Mouse (Mus musculus): ENCODE measurements at regions not wholly inside any gene's neighbourhood (a gene's known extent, or its start where the extent isn't known, plus 50 kb on each side); places are given as distances from the start of the nearest gene placed in this dataset.

DNA sequence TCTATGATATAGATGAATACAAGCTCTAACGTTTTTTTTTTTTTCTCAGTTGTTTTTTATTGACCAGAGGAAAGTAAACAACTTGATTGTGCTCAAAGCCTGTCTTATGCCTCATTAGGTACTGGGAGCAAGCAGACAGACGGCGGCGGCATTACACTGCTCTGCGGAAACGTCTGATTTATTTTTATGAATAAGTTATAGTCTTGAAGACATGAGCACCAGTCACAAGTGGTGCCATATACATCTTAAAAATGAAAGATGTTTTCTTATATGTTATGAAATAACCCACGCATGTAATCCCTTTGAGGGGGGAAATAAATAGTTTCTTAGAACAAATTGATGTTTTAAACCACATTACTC, 177.1 kb downstream of the Nup35 start:
- 76% methylated on average over 7 of the region's 7 CpGs for WGBS
- Histone ChIP-seq H3K27ac (ENCODE audit: low read length) (no peak overlapping the region), H3K4me3 (replicated peaks; ENCODE audit: low read length) (no peak overlapping the region), H3K27me3 (ENCODE audit: control insufficient read depth, insufficient read depth, low read length) (no peaks in the 10 kb centered on the region), H3K9ac (ENCODE audit: low read length) (no peak overlapping the region), H3K4me1 (ENCODE audit: control insufficient read depth, insufficient read depth, low read length) (no peaks in the 10 kb centered on the region), H3K36me3 (ENCODE audit: control insufficient read depth, insufficient read depth, low read length) (no peaks in the 10 kb centered on the region), H3K9me3 (replicated peaks; ENCODE audit: control insufficient read depth, low read length) (no peaks in the 10 kb centered on the region), H3K4me2 (ENCODE audit: low read depth, low read length) (no peak overlapping the region)
- no peak for ATAC-seq (ENCODE audit: insufficient read depth, low FRiP score)

DNA sequence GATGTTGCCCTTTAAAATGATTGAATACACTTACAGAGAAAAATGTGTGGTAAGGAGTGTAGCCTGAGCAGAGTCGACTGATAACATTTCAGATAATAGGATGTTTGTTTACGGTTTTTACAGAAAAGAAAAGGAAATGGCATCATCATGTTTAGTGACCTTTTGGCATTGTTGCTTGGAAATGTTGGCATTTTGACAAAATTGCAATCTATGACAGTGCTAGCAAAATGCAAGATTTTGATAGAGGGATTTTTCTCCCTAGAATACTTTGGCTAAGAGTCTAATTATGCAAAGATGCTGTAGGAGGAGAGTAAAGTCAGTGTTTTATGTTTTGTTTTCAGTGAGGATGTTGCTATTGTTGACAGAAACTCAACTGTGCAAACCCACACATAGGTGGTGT, 202.2 kb downstream of the Nup35 start:
- H3K4me3 ChIP-seq (replicated peaks; ENCODE audit: low read length), result no peak overlapping the region
- 37% methylated on average over 2 of the region's 2 CpGs for WGBS

DNA sequence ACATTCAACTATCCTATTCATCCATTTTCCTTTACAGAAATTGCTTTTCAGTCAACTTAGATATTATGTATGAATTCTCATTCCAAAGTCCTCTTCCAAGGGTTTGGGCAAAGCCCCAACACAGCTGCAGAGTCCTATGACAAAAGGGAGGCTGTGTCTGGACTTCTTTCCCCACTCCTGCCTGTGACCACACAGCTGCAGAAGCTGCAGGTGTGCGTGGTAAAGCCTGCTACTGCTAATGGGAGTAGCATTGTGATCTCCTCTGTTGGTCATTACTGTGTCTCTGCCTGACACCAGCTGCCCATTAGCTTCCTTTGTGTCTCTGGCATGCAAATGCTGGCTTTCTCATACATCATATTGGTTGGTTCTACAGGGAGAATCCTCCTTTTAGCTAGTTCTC, 234.0 kb downstream of the Nup35 start:
- Histone ChIP-seq H3K9ac (ENCODE audit: low read length) (no peak overlapping the region), H3K9me3 (replicated peaks; ENCODE audit: control insufficient read depth, low read length) (no peaks in the 10 kb centered on the region), H3K27ac (ENCODE audit: low read length) (no peak overlapping the region), H3K27me3 (ENCODE audit: control insufficient read depth, insufficient read depth, low read length) (no peaks in the 10 kb centered on the region), H3K4me3 (replicated peaks; ENCODE audit: low read length) (no peak overlapping the region), H3K4me1 (ENCODE audit: control insufficient read depth, insufficient read depth, low read length) (peaks cover 3% of the 10 kb centered on the region; the same call in 1 of the 2 replicates), H3K36me3 (ENCODE audit: control insufficient read depth, insufficient read depth, low read length) (no peaks in the 10 kb centered on the region), H3K4me2 (ENCODE audit: low read depth, low read length) (no peak overlapping the region)
- whole genome bisulfite sequencing, result 45% methylated on average over 1 of the region's 1 CpGs
- no peak for ATAC-seq (ENCODE audit: insufficient read depth, low FRiP score)

More for the DNA sequence above, 202.2 kb downstream of the Nup35 start:
- no peak overlapping the region for H3K27ac ChIP-seq (ENCODE audit: low read length)
- no peaks in the 10 kb centered on the region for H3K9me3 ChIP-seq (replicated peaks; ENCODE audit: control insufficient read depth, low read length)
- H3K9ac ChIP-seq (ENCODE audit: low read length), result no peak overlapping the region
- H3K4me1 ChIP-seq (ENCODE audit: control insufficient read depth, insufficient read depth, low read length), result no peaks in the 10 kb centered on the region
- no peak for ATAC-seq (ENCODE audit: insufficient read depth, low FRiP score)
- H3K27me3 ChIP-seq (ENCODE audit: control insufficient read depth, insufficient read depth, low read length), result no peaks in the 10 kb centered on the region
- H3K36me3 ChIP-seq (ENCODE audit: control insufficient read depth, insufficient read depth, low read length), result no peaks in the 10 kb centered on the region
- no peak overlapping the region for H3K4me2 ChIP-seq (ENCODE audit: low read depth, low read length)

DNA sequence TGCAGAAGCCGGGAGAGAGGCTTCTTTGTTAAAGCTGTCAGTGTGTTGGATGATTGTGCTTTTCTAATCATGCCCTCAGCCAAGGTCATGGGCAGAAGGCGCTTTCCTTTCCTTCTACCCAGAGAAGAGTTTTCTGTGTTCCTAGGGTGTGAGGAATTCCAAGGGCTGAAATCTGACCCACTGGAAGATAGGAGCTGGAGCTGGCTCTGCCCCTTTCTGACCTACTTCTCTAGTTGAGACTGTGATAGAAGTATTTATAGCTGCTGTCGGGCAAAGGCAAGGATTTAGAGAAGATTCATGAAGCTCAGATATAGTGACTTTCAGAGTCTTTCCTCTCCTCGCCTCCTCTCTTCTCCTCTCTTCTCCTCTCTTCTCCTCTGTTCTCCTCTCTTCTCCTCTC, 238.2 kb downstream of the Nup35 start:
- 54% methylated on average over 4 of the region's 4 CpGs for WGBS
- Histone ChIP-seq H3K36me3 (ENCODE audit: control insufficient read depth, insufficient read depth, low read length) (no peaks in the 10 kb centered on the region), H3K9ac (ENCODE audit: low read length) (no peak overlapping the region), H3K27me3 (ENCODE audit: control insufficient read depth, insufficient read depth, low read length) (no peaks in the 10 kb centered on the region), H3K4me2 (ENCODE audit: low read depth, low read length) (no peak overlapping the region), H3K27ac (ENCODE audit: low read length) (no peak overlapping the region), H3K9me3 (replicated peaks; ENCODE audit: control insufficient read depth, low read length) (no peaks in the 10 kb centered on the region), H3K4me1 (ENCODE audit: control insufficient read depth, insufficient read depth, low read length) (peaks cover 3% of the 10 kb centered on the region; the same call in 1 of the 2 replicates), H3K4me3 (replicated peaks; ENCODE audit: low read length) (no peak overlapping the region)
- ATAC-seq (ENCODE audit: insufficient read depth, low FRiP score), result no peak

DNA sequence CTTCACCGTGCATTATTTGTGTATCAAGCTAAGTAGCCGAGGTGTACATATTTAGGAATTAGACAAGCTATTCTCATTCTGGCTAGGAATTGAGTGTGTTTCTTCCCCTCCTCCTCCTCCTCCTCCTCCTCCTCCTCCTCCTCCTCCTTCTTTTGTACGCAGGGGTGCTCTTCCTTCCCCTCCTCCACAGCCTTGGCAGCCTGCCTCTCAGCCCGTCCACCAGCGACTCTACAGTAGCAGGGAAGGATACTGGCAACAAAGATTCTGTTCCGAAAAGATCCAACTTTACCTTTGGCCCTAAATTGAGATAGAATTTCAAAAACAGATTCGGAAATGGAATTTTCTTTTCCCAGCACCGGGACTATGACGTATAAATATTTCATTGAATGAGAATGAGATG, 253.0 kb downstream of the Nup35 start:
- no peaks in the 10 kb centered on the region for H3K36me3 ChIP-seq (ENCODE audit: control insufficient read depth, insufficient read depth, low read length)
- no peak overlapping the region for H3K9ac ChIP-seq (ENCODE audit: low read length)
- WGBS, result 64% methylated on average over 9 of the region's 9 CpGs
- H3K4me2 ChIP-seq (ENCODE audit: low read depth, low read length), result no peak overlapping the region
- no peaks in the 10 kb centered on the region for H3K9me3 ChIP-seq (replicated peaks; ENCODE audit: control insufficient read depth, low read length)
- H3K4me1 ChIP-seq (ENCODE audit: control insufficient read depth, insufficient read depth, low read length), result no peaks in the 10 kb centered on the region
- ATAC-seq (ENCODE audit: insufficient read depth, low FRiP score), result no peak
- H3K4me3 ChIP-seq (replicated peaks; ENCODE audit: low read length), result no peak overlapping the region
- H3K27me3 ChIP-seq (ENCODE audit: control insufficient read depth, insufficient read depth, low read length), result no peaks in the 10 kb centered on the region
- H3K27ac ChIP-seq (ENCODE audit: low read length), result no peak overlapping the region

DNA sequence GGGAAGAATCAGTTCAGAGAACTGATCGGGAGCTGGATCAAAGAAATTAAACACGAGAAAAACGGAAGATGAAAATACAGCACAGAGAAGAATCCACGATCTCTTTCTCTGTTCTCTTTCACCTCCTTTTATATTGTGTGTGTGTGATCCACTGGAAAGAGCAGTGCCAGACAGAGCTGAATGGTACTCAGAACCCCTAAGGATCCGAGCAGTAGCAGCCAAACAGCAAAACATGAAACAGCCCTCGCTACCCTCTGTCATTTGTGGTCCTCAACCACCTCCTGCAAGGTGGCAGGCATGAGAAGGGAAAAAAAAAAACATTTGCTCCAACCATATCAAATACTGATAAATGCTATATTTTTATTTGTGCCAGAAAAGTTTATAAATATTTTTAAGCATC, 253.4 kb downstream of the Nup35 start:
- Histone ChIP-seq H3K9me3 (replicated peaks; ENCODE audit: control insufficient read depth, low read length) (no peaks in the 10 kb centered on the region), H3K4me3 (replicated peaks; ENCODE audit: low read length) (no peak overlapping the region), H3K27ac (ENCODE audit: low read length) (no peak overlapping the region), H3K27me3 (ENCODE audit: control insufficient read depth, insufficient read depth, low read length) (no peaks in the 10 kb centered on the region), H3K36me3 (ENCODE audit: control insufficient read depth, insufficient read depth, low read length) (no peaks in the 10 kb centered on the region), H3K4me2 (ENCODE audit: low read depth, low read length) (no peak overlapping the region), H3K9ac (ENCODE audit: low read length) (no peak overlapping the region), H3K4me1 (ENCODE audit: control insufficient read depth, insufficient read depth, low read length) (no peaks in the 10 kb centered on the region)
- ATAC-seq (ENCODE audit: insufficient read depth, low FRiP score), result no peak
- WGBS, result 84% methylated on average over 6 of the region's 6 CpGs

DNA sequence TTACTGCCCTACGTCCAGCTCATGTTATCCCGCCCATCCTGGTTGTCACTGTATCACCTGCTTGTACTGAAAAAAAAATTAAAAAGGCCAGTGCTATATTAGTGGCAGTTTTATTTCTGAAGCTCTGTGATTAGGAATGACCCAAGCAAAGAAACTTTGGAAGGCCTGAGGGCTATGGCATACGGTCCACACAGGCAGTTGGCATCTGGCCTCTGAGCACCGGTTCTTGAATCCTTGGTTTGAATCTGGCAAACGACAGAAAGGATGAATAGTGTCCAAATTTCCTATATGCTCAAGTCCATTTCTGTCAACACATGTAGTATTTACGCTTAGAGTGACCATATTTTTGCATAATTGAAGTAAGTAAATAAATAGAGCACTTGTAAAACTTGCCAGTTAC, 254.3 kb downstream of the Nup35 start:
- WGBS, result 85% methylated on average over 6 of the region's 6 CpGs

DNA sequence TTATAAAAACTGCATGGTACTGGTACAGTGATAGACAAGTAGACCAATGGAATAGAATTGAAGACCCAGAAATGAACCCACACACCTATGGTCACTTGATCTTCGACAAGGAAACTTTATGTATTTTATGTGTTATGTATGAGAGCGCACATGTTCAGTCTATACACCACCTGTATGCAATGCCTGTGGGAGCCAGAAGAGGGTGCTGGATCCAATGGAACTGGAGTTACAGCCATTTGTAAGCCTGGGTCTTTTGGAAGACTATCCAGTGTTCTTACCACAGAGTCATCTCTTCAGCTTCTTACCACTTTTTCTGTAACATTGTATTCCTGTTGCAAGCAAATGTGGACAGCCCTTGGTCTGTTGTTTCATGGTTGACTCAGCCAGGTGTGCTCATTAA, 261.4 kb downstream of the Nup35 start:
- Histone ChIP-seq H3K9ac (ENCODE audit: low read length) (no peak overlapping the region), H3K9me3 (replicated peaks; ENCODE audit: control insufficient read depth, low read length) (no peaks in the 10 kb centered on the region), H3K27ac (ENCODE audit: low read length) (no peak overlapping the region), H3K36me3 (ENCODE audit: control insufficient read depth, insufficient read depth, low read length) (no peaks in the 10 kb centered on the region), H3K4me1 (ENCODE audit: control insufficient read depth, insufficient read depth, low read length) (no peaks in the 10 kb centered on the region), H3K4me3 (replicated peaks; ENCODE audit: low read length) (no peak overlapping the region), H3K4me2 (ENCODE audit: low read depth, low read length) (no peak overlapping the region), H3K27me3 (ENCODE audit: control insufficient read depth, insufficient read depth, low read length) (no peaks in the 10 kb centered on the region)
- WGBS, result 85% methylated on average over 2 of the region's 2 CpGs
- ATAC-seq (ENCODE audit: insufficient read depth, low FRiP score), result no peak

More for the DNA sequence above, 254.3 kb downstream of the Nup35 start:
- H3K4me1 ChIP-seq (ENCODE audit: control insufficient read depth, insufficient read depth, low read length), result no peaks in the 10 kb centered on the region
- ATAC-seq (ENCODE audit: insufficient read depth, low FRiP score), result no peak
- H3K27ac ChIP-seq (ENCODE audit: low read length), result no peak overlapping the region
- H3K4me3 ChIP-seq (replicated peaks; ENCODE audit: low read length), result no peak overlapping the region
- H3K9ac ChIP-seq (ENCODE audit: low read length), result no peak overlapping the region
- no peaks in the 10 kb centered on the region for H3K9me3 ChIP-seq (replicated peaks; ENCODE audit: control insufficient read depth, low read length)
- H3K27me3 ChIP-seq (ENCODE audit: control insufficient read depth, insufficient read depth, low read length), result no peaks in the 10 kb centered on the region
- H3K36me3 ChIP-seq (ENCODE audit: control insufficient read depth, insufficient read depth, low read length), result no peaks in the 10 kb centered on the region
- no peak overlapping the region for H3K4me2 ChIP-seq (ENCODE audit: low read depth, low read length)

DNA sequence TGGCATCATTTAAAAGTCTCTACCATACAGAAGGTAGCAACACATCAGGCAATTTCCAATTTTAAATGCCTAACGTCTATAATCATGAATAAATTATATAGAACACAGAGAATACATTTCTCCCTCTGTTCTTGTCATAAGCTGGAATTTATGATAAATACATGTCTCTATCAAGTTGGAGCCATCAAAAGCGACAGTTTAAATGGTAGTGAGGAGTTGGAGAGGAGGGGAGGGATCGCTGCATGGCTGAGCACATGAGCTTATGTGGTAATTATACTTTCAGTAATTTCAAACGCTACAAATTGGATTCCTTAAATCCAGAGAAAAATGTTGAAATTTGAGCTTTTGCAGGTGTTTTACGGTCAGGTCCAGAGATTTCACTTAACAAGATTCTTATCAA, 267.2 kb downstream of the Nup35 start:
- H3K4me1 ChIP-seq (ENCODE audit: control insufficient read depth, insufficient read depth, low read length), result no peaks in the 10 kb centered on the region
- no peak overlapping the region for H3K4me2 ChIP-seq (ENCODE audit: low read depth, low read length)
- H3K9me3 ChIP-seq (replicated peaks; ENCODE audit: control insufficient read depth, low read length), result no peaks in the 10 kb centered on the region
- H3K4me3 ChIP-seq (replicated peaks; ENCODE audit: low read length), result no peak overlapping the region
- no peaks in the 10 kb centered on the region for H3K36me3 ChIP-seq (ENCODE audit: control insufficient read depth, insufficient read depth, low read length)
- H3K9ac ChIP-seq (ENCODE audit: low read length), result no peak overlapping the region
- ATAC-seq (ENCODE audit: insufficient read depth, low FRiP score), result no peak
- 84% methylated on average over 5 of the region's 5 CpGs for WGBS
- no peaks in the 10 kb centered on the region for H3K27me3 ChIP-seq (ENCODE audit: control insufficient read depth, insufficient read depth, low read length)
- no peak overlapping the region for H3K27ac ChIP-seq (ENCODE audit: low read length)

DNA sequence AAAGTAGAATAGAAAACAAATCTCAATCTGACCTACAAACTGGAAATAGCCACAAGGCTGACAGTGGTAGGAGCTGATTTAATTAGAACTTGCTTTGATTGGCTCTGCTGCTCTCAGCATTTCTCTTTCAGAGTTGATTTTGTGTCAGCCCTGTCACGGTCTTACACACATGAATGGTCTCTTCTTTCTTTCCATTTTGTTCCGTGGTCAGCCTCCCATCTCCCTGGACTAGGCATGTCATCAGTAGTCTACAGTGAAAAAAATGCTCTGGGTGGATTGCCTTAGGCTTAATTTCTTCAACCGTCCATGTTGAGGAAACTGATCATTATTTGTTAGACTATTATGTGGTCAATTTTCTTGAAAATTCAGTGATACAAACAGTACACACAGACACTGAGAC, 285.0 kb downstream of the Nup35 start:
- ATAC-seq (ENCODE audit: insufficient read depth, low FRiP score), result no peak
- 80% methylated on average over 3 of the region's 3 CpGs for WGBS

More for the DNA sequence above, 285.0 kb downstream of the Nup35 start:
- H3K4me1 ChIP-seq (ENCODE audit: control insufficient read depth, insufficient read depth, low read length), result no peaks in the 10 kb centered on the region
- H3K4me2 ChIP-seq (ENCODE audit: low read depth, low read length), result no peak overlapping the region
- H3K27me3 ChIP-seq (ENCODE audit: control insufficient read depth, insufficient read depth, low read length), result no peaks in the 10 kb centered on the region
- H3K9ac ChIP-seq (ENCODE audit: low read length), result no peak overlapping the region
- no peak overlapping the region for H3K4me3 ChIP-seq (replicated peaks; ENCODE audit: low read length)
- no peak overlapping the region for H3K27ac ChIP-seq (ENCODE audit: low read length)
- no peaks in the 10 kb centered on the region for H3K9me3 ChIP-seq (replicated peaks; ENCODE audit: control insufficient read depth, low read length)
- H3K36me3 ChIP-seq (ENCODE audit: control insufficient read depth, insufficient read depth, low read length), result no peaks in the 10 kb centered on the region
